Mouse (Mus musculus): ENCODE results near the gene Col7a1.

The Col7a1 gene

DNA sequence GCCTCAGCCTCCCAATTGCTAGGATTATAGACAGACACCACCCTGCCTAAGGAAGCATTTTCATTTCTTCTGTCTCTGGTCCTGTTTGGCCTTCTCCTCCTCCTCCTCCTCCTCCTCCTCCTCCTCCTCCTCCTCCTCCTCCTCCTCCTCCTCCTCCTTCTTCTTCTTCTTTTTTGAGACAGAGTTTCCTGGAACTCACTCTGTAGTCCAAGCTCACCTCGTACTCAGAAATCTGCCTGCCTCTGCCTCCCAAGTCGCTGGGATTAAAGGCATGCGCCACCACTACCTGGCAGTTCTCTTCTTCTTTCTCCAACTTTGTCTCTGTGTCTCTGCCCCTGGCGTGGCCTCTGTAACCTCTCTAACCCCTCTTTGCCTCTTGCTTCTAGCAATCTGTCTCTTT lies 32.3 kb downstream of the Col7a1 start, which contains the start of gene Ucn2:
Gene Ucn2 (plus strand): TSS at position 301 of the 400 bp plus-strand sequence.
- DNase-seq (ENCODE audit: low spot score) = no peak

DNA sequence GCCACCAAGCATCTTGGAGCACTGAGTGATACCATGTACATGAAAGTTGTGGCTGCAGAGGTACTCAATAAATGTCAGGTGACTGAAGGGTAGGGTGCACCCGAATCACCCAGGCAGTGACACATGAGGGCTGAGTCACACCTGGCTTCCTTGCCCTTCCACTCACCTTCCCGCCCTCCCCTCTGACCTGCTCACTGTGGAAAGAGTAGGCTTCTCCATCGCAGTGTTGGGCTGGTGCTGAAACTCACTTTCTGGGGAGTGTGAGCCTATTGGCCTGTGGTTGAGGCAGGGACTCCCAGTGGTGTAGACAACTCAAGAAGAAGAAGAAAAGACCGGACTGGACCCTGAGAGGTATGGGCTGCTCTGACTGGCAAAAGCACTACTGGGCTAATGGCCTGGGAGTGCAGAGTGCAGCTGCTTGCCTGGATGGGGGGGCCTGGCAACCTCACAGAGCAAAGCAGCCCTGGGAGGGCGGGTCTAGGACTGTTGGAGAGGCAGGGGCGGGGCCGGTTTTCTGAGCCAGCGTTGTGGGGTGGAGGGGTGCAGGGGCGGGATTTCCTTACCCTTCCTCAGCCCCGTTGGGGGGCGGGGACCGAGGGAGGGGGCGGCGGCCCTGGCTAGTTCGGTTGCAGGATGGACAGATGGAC lies 34.4 kb downstream of the Col7a1 start:
- no peak for DNase-seq (ENCODE audit: low spot score)

DNA sequence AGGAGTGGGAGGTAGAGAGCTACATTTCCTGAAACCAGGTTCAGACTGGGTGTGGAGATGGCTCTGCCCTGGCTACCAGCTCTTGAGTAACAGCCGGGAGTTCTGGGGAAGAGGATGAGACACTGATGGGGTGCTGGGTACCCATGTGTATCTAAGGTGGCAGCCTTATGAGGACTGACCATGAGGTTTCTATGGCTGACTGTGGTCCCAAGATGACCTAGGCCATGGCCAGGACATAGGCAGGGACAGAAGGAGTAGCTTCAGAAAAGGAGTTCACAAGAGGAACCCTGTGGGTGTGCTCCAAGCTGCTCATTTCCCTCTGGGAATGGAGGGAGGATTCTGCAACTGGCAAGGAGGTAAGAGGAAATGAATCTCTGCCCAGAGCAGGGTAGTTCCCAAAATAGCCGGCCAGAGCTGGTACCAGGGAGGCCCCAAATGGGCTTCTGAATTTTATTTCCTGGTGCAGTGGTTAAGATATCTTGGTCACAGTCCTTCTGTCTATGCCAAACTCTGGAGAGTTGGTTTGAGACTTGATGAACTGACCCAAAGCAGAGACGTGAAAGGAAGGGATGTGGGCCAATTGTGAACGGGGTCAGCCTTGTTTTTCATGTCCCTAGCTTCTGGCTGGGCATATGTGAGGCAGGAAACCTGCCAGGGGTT lies 36.5 kb downstream of the Col7a1 start:
- DNase-seq (ENCODE audit: low spot score) = no peak

DNA sequence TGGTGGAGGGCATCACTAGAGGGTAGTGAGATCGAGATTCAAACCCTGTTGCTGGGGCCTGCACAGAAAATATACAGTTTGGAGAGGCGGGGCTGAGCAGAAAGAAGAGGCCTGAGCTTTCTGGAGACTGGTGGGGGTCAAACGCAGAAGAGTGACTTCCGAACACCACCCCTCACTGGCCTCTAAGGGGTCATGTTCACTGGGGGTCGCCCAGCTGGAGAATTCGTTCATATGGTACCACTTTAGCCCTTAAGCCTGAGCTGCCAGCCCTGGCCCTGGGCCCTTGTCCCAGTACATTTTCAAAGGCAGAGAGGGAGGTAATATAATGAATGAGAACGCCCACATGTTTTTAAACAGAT lies 37.1 kb downstream of the Col7a1 start:
- DNase-seq (ENCODE audit: low spot score) = no peak

DNA sequence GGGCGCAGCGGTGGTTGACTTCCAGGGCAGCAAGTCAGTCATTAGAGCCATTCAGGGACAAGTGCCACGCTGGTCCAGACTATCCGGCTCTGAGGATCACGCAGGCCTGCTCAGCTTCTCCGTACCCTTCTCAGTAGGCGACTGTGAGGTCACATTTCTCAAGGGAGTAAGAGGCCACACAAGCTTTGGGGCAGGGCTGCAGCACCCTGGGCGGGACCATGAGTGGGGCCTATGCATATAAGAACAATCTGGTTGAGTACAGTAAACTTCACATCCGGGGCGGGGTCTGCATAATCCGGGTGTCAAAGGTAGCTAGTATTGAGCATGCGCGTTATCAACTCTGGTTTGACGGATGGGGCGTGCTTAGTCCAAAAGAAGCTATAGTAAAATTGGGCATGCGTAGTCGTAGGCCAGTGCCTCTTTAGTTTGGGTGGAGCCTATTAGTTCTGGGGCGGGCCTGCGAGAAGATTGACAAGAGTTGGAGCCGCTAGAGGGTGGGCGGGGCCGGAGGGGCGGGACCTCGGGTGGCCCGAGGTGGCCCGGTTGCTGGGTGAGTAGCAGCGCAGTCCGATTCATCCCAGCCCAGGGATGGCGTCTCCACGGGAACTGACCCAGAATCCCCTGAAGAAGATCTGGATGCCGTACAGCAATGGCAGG lies 38.2 kb downstream of the Col7a1 start, which contains the start of gene Pfkfb4:
Gene Pfkfb4 (plus strand): TSS at position 351 of the 657 bp plus-strand sequence.
- peak; percentile 81 for DNase-seq (ENCODE audit: low spot score)

DNA sequence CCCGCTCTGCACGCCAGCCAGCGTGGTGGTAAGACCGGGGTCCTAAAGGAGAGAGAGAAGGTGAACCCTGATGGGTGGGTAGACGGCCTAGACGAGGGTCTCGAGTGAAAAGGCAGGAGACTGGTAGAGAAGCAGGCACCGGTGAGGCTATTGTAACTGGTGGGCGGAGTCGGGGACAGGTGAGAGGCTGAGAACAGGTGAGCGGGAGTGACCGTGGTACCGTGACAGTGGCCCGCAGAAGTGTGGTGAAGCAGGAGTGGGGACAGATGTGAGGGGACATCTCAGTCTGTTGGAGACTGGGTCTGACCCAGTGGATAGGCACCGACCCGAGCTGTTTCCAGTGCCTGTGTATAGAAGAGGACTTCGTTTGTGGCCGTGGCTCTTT lies 38.7 kb downstream of the Col7a1 start:
- DNase-seq (ENCODE audit: low spot score) = no peak

DNA sequence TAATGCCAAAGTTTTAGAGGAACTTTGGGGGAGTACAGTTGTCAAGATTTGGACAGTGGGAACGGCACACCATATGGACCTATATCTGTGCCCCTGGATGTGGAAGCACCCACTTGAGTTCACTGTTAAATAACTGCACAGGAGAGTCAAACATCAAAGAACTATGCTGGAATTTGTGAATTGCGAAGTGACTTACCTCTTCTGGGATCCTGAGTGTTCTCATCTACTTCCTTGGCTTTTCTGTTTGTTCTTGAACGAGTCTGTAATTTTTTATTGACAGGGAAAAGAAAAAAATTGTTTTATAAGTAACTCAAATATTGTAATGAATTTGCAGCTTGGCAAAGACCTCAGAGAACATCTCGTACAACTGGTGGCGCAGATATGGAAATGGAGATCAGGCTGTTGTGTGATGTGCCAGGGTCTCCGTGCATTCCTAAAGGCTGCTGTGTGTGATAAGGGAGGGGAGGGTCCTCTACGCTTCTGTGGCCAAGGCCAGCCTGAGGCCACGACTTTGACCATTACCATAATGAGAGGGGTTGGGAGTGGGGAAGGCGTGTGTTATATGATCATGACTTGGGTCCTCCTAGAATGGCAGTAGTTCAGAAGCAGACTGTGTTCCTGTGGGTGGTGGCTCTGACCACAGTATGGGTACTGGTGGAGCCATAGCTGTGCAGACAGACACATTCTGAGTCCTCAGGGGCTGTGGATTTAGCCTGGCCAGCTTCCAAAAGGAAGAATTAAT lies 39.4 kb downstream of the Col7a1 start:
- DNase-seq (ENCODE audit: low spot score) = no peak

DNA sequence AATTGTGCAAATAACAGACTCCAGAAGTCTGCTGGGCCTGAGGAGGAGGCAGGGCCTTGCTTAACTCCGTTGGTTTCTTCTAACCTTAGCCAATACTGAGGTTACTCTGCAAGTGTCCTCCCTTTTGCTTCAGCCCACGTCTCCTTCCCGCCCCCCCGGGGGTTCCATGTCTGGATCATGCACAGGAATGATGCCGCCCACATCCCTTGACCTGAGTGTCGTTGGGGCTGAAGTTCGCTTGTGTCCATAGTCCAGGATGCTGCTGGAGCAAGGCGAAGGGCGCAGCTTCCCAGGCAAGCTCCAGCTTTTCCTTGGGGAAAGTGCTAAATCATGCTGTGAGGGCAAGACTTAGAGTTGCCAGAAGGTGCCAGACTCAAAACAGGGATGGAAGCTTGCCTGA lies 43.0 kb downstream of the Col7a1 start:
- no peak for DNase-seq (ENCODE audit: low spot score)

DNA sequence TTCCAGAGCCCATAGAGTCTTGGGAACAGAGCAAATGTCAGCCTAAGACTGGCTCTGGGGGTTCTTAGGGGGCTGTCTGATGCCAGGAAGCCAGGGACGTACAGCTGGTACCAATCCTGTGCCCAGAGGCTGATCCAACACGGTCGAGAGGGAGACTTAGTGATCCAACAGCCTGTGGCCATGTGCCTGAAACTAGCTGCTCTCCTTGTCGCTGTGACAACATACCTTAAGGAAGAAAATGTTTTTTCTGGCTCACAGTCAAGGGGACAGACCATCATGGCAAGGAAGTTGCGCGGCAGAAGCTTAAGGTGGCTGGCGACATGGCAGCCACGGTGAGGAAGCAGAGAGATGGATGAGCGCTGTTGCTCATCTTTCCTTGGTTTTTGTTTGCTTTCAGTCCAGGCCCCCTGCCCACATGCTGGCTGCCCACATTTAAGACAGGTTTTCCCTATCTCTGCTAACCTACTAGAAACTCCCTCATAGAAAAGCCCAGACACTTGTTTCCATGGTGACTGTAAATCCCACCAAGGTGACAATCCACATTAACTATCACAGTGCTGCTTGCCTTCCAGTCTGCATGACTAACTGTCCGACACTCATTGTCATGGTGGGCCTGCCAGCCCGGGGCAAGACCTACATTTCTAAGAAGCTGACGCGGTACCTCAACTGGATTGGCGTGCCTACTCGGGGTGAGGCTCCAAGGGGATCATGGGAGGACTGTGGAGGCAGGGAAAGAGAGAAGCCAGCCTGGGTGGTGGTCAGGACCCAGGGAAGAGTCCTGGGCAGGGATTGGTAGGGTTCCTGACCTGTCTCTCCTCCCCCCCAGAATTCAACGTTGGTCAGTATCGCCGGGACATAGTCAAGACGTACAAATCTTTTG lies 45.1 kb downstream of the Col7a1 start:
- no peak for DNase-seq (ENCODE audit: low spot score)

DNA sequence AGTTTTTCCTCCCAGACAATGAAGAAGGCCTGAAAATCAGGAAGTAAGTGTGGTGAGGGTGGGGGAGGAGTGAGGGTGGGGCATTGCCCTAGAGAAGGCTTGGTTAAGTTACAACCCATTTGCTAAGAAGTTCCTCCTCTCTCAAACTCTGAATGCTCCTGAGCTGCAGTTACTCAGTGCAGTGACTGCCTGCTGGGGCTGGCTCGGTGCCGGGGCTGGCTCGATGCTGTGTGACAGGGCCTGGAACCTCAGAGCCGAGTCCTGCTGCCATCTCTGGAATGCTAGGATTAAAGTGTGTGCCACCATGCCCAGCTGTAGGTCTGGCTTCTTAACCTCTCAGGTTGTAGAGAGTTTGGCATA lies 45.8 kb downstream of the Col7a1 start:
- no peak for DNase-seq (ENCODE audit: low spot score)

DNA sequence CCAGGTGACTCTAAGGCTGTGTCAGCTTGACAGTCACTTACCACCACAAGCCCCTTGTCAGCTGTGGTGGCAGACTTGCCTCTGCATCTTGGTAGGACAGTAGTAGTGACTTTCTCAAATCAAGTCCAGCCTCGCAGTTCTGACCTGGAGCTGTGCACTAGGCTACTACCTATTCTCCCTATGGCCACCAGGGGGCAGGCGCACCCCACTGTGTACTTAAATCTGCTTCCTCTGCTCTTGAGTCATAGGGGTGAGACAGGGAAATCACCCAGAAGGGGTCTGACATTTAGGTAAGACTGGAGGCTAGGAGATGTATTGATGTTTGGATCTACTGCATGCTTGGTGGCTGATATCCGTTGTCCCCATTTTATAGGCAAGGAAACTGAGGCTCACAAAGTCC lies 47.3 kb downstream of the Col7a1 start:
- DNase-seq (ENCODE audit: low spot score) = peak; percentile 36

DNA sequence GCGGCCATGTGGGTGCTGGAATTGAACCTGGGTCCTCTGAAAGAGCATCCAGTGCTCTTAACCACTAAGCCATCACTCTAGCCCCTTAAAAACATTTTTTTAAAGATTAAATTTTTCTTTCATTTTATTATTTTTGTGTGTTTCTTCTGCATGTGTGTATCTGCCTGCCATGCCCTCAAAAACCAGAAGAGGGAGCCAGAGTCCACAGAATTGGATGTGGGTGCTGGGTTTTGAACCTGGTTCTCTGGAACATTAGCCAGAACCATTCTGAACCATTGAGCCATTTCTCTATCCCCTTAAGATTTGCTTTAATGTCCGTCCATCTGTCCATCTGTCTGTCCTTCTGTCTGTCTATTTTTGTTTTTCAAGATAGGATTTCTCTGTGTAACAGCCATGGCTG lies 49.8 kb downstream of the Col7a1 start:
- peak; percentile 37 for DNase-seq (ENCODE audit: low spot score)

DNA sequence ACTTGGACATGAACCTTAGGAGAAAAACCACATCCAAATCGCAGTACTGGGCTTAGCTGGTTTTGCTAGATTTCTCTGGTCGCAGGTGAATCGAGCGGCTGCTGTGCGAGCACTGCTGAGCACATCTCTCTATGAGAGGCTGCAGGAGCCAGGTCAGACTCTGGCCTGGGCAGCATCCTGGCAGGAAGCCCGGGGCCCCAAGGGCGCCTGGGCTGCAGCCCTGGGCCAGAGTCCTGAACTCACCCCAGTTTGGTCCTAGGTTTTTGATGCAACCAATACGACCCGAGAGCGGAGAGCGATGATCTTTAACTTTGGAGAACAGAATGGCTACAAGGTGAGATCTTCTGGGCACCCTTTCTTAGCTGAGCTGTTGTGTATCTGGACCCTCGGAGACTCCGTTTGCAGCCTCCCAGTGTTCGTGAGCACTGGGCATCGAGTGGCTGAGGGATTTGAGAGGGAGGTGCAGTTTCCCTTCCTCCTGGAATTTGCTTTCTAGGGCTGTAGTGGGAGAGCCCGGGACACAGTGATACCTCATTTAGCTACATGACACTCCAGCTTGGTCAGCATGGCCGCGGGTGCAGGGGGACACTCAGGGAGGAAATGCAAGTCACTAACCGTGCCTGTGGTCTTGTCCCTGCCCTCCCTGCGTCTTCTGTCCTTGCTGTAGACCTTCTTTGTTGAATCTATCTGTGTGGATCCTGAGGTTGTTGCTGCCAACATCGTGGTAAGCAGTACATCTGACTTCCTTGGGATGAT lies 53.8 kb downstream of the Col7a1 start:
- DNase-seq (ENCODE audit: low spot score) = no peak

DNA sequence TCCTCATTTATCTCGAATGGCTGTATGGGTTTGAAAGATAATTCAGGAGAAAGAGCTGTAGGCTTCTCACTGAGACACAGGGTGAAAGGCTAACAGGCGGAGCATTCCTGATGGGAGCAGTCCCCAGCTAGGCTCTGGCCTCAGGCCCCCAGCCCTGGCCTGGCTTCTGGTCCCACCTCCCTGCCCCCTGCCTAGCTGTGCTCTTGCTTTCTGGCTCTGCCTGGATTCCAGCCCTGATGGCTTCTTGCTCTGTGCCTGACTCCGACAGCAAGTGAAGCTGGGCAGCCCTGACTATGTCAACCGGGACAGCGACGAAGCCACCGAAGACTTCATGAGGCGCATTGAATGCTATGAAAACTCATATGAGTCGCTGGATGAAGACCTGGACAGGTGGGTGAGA lies 54.7 kb downstream of the Col7a1 start:
- no peak for DNase-seq (ENCODE audit: low spot score)

DNA sequence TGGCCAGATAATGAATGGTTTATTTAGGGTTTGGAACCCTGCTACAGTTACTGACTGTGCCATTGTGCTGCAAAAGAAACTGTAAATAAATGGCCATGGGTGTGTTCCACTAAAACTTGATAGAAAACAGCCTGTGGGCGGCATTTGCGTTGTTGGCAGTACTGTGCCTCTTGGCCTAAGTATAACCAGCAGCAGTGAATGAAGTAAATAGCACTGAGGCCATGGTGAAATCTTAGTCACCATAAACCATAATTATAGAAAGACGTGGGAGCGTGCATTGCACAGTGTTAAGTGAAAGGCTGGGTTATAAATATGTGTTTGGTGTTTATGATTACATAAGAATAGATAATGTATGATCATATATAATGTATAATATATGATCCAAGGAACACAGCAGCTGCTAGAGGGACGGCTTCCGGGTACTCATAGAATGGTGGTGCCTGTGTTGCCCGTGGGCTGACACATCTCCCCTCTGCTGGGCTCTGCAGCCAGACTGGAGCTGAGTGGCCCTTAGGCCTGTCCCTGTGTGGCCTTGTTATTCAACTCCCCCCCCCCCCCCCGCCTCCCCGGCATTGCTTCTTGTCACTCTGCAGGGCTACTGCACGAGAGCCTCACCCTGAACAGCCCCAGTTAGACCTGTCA lies 55.7 kb downstream of the Col7a1 start:
- DNase-seq (ENCODE audit: low spot score) = no peak

DNA sequence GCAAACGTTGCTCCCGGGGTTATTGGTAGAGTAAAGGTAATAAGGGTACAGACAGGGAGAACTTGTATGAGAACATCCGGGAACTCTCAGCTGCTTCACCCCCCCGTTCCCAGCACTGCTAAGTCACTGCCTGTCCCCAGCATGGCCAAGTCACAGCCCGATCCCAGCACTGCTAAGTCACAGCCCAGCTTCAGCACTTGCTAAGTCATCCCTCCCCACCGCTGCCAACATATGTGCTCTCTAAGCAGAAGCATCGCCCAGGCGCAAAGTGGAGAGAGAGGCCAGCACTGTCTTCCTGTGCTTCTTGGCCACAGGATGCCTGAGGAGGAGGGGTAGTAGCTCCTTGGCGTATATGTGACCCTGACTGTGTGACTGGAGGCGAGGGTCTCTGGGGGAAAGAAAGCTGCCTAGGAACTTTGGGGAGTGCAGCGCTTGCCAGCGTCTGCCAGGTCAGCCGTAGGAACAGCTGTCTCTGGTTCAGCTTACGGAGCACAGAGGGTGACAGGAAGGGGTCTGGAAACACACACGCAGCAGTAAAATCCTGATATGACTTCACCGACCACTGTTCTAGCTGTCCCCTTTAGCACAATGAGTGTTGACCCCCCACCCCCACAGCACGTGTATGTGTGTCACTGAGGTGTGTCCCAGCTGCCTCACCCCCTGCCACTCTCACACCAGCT lies 56.4 kb downstream of the Col7a1 start:
- no peak for DNase-seq (ENCODE audit: low spot score)

DNA sequence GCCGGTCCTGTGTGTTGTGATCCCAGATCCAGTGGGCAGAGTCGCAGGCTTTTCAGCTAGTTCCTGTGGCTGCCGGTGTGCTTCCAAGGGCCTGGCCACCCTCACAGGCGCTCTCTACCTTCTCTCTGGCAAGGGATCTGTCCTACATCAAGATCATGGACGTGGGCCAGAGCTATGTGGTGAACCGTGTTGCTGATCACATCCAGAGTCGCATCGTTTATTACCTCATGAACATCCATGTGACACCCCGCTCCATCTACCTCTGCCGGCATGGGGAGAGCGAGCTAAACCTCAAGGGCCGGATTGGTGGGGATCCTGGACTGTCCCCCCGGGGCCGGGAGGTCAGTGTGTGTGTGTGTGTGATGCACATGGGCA lies 56.9 kb downstream of the Col7a1 start:
- DNase-seq (ENCODE audit: low spot score) = no peak

DNA sequence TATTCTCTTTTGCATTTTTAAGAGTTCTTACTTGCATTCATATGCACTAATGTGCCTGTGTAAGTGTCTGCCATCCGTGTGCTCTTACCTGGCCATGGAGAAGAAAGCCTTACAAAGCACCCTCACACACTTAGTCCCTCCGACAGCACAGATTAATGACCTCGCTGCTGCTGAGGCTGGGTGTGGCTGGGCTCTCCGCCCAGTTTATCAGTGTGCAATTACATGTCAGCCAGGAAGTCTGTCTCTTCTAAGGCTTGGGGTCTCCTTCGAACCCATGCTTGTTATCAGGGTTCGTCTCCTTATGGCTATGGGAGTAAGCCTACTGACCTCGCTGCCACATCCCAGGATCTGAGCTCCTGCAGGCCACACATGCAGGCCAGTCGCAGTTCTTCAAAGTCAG lies 62.0 kb downstream of the Col7a1 start:
- no peak for DNase-seq (ENCODE audit: low spot score)

DNA sequence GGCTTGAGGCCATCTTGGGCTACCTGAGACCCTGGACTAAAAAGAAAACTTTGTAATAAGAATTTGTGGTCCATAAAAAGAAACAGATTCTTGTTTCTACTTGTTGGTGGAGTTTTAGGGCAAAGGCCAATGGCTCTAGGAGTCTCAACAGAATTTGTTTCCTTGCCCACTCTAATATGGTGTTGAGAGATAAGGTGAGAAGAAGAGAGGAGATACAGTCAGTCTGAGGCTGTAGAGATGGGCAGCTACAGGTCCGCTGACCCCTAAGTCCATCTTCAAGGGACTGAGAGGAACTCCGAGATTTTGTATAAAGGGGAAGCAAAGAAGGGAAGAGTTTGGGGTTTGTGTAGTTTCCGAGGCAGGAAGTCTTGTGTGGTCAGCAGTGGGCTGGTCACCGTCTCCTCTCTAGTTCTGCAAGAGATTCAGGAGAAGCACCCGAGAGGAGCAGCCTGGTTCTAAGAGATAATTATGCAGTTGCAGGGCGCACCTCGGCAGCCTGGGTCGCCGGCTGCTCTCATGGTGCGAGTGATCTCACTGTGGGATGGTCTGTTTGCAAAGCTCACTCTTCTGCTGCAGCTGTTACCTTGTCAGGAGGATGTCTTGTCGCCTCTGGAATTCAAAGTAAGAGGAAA lies 63.7 kb downstream of the Col7a1 start:
- no peak for DNase-seq (ENCODE audit: low spot score)

DNA sequence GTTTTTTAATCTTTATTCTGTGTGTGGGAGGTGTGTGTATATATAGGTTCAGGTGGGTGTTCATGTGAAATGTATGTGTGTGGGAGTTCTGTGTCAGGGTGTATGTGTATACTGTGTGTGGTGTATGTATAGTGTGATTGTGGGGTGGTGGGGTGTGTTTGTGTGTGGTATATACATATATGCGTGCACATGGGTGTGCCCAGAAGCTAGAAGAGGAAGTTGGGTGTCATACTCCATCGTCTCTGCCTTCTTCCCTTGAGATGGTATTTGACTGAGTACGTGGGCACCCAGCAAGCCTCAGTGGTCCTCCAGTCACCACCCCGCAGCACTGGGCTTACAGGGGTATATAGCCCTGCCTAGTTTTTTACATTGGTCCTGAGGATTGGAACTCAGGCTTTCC lies 68.0 kb downstream of the Col7a1 start:
- DNase-seq (ENCODE audit: low spot score) = no peak
